Mouse (Mus musculus) kidney, postnatal 36 days (tissue): ENCODE measurements around the gene AL732309.1.
"Not testable (repeated sequence)": the region's sequence is repeated elsewhere in the genome, so short reads cannot be mapped to it uniquely, and the experiment has no call there.

Experiments used
- DNase-seq, 2 experiments: peaks; one replicate each; pipeline ENCODE4 v3.0.0; 2021 to 2022; ENCODE audit warnings: mixed read lengths in 2 of 2

The AL732309.1 gene

GRCm38 (mm10) chr2:25267241-25267640 is 20.6 kb upstream of the AL732309.1 start:
- DNase-seq: no peak

DNA sequence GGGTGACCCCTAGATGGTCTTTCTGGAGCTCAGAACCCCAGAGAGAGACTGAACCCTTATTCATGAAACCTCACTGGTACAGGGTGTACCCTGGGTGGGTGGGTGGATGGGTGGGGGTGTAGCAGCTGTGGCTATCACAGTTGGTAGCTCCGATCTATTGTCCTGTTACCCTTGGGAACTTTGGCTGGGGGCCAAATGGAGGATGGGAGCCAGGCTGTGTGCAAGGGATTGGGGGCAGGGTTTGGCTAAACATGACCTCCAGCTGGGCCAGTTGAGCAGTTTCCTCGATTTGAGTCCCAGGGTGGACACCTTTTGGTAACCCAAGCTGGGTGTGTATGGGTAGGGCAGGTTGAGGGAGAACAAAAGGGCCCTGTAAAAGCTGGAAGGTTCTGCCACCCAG is 20.1 kb upstream of the AL732309.1 start:
- peak; percentile 83 to 85 for DNase-seq

- DNase-seq: peak; percentile 66 to 68
Observed at GRCm38 (mm10) chr2:25265897-25266656, 19.4 kb upstream of the AL732309.1 start.

DNA sequence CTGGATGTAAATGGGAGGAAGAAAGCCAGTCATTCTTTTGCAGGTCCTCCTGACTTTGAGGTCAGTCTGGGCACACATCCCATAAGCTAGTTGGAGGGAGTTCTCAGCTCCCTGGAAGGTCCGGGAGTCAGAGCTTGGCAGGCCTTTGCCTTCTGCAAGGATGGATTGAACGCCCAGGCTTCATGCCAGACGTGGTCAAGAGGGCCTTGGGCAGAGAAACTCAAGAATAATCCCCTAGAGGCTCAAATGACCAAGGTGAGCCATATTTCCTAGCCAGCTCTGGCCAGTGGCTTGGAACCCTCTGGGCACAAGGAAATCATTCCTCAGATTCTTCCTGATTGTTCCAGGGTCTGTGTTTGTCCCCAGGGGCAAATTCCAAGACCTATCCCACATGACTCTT is 18.2 kb upstream of the AL732309.1 start:
- DNase-seq: peak; percentile 89 to 90

DNA sequence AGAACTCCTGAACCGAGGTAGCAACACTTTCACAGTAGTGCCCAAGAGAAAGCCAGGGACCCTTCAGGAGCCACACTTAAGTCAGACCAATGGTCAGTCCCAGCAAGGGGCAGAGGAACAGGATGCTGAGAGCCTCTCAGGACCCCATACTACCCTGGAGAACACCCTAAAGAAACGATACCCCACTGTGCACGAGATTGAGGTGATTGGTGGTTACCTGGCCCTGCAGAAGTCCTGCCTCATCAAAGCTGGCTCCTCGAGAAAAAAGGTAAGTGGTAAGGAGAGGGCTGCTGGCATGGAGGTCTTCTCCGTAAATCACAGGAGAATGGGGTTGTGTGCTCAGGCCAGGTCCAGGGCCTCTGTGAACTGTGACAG is 17.6 kb upstream of the AL732309.1 start:
- DNase-seq: no peak

- peak in 1 of 2 experiments; percentile 30 for DNase-seq
Observed at GRCm38 (mm10) chr2:25263623-25264285, 17.1 kb upstream of the AL732309.1 start.

GRCm38 (mm10) chr2:25262795-25263622 is 16.3 kb upstream of the AL732309.1 start:
- peak in 1 of 2 experiments; percentile 59 for DNase-seq

DNA sequence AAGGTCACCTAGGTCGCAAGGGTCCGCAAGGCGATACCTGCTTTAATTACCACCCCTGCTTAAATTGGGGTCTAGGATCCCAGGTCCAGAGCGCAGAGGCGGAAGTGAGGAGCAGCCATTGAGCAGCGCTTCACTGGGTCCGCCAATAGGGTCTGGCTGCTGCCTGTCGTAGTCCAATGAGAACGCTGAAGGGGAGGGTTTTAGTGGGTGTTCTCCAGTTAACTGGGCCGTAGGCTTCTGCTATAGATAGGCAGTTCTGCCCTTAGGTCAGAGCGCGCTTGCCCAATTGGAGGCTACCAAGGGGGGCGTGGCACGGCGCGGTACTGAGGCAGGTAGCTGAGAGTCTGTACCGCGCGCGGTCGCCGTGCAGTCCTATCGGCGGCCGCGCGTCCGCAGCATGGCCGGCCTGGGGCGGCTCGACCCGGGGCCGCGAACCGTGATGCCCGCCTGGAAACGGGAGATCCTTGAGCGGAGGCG is 15.7 kb upstream of the AL732309.1 start, which contains the start of gene Tprn:
Tprn (plus strand) TSS at position 328 of the 477 bp plus-strand sequence.
- peak; percentile 97 to 99 for DNase-seq

DNA sequence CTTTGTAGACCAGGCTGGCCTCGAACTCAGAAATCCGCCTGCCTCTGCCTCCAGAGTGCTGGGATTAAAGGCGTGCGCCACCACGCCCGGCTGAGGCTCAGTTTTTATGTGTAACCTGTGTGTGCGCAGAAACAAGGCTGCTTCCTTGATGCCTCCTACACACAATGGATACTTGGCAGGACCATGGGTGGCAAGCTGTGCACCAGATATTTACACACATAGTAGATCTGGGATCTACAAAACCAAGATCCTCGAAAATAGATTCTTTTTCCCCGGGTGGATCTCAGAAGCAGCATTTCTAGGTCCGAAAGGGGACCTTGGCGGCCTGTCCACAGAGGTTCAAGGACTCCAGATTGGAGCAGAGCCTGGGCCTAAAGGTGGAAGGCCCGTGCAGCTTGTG is 15.2 kb upstream of the AL732309.1 start:
- DNase-seq: no peak

DNA sequence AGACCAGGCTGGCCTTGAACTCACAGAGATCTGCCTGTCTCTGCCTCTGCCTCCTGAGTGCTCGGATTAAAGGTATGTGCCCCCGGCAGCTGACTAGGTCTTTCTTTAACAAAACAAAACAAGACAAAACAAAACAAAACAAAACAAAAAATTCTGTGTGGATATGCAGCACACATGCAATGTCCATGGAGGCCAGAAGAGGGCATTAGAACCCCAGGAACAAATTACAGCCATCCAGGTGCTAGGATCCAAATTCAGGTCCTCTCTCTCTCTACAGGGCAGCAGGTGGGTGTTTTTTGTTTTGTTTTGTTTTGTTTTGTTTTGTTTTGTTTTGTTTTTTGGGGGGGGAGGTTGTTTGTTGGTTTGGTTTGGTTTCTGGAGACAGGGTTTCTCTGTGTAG is 12.2 kb upstream of the AL732309.1 start:
- DNase-seq: peak in 1 of 2 experiments; percentile 56

- DNase-seq: not testable (repeated sequence)
Observed at GRCm38 (mm10) chr2:25257250-25257649, 10.6 kb upstream of the AL732309.1 start.

DNA sequence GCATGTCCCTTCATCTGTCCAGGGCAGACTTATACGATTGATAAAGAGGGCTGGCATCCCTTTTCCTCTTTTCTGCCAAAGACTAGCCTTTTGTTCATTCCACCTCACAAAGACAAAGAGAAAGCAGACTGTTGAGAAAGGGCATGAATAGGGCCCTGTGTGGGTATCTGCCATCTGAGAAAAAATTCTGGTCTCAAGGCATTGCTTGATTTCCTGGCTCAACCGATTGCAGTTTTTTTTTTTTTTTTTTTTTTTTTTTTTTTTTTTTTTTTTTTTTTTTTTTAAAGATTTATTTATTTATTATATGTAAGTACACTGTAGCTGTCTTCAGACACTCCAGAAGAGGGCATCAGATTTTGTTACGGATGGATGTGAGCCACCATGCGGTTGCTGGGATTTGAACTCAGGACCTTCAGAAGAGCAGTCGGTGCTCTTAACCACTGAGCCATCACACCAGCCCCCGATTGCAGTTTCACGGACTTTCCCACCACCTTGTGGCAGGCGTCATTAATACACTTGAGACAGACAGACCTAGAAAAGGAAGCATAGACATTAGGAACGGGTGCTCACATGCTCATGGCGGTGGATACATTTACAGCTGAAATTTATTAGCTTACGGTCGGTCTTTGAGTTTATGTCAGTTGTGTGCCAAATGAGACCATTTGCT is 9.9 kb upstream of the AL732309.1 start:
- DNase-seq: peak; percentile 64 to 82

DNA sequence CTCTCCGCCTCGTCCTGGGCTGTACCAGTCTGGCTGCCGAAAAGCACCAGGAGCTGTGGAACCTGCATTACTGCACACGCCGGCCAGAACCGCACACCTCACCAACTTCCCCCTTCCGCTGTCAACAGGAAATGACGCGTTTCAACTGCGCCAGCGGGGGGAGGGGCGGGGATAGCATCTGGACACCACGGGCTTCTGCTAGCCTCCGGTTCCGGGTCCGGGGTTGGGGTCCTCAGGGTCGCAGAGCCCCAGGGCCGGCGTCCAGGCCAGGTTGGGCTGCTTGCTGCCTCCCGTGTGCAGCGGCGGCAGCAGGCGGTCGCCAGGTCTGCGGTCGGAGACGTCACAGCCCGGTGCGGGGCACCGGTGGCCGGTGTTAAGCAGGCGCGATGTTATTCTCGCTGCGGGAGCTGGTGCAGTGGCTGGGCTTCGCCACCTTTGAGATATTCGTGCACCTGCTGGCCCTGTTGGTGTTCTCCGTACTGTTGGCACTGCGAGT is 8.7 kb upstream of the AL732309.1 start, which contains the start of gene Tmem203:
Tmem203 (plus strand) TSS at position 156 of the 496 bp plus-strand sequence.
- DNase-seq: peak; percentile 91 to 95

- peak; percentile 48 to 74 for DNase-seq
Observed at GRCm38 (mm10) chr2:25252331-25252730, 5.7 kb upstream of the AL732309.1 start.

GRCm38 (mm10) chr2:25244144-25244543 is 2.5 kb downstream of the AL732309.1 start:
- DNase-seq: peak; percentile 44 to 48

DNA sequence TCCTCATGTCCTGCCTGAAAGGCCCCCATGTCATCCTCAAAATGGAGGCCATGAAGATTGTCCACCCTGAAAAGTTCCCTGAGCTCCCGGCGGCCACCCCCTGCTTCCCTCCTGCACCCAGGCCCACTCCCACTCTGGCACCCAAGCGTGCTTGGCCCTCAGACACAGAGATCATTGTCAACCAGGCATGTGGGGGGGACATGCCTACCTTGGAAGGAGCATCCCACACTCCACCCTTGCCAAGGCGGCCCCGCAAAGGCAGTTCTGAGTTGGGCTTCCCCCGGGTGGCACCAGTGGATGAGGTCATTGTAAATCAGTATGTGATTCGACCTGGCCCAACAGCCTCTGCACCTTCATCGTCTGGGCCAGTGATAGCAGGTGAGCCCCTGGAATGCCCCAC is 3.3 kb downstream of the AL732309.1 start:
- no peak for DNase-seq

GRCm38 (mm10) chr2:25242101-25242506 is 4.6 kb downstream of the AL732309.1 start, which contains the start of the genes Rnf208 and Cysrt1:
TSS of gene Rnf208 (plus strand) at chr2:25242255.
TSS of gene Cysrt1 (minus strand) at chr2:25242452.
- peak in 1 of 2 experiments; percentile 50 for DNase-seq

DNA sequence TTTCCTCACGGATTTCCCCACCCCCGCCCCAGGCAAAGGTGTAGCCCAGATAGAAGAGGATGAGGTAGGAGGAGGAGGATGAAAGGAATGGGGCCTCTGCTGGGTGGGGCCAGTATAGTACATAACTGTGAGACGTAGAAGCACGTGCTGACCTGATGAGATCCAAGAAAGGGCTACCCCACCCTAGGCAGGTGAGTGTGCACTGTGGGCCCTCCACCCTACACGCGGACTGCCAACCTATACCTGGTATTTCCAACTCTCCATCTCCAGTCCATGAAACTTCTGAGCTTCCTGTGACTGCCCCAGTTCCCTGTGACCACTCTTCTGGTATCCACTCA is 5.3 kb downstream of the AL732309.1 start:
- DNase-seq: no peak

DNA sequence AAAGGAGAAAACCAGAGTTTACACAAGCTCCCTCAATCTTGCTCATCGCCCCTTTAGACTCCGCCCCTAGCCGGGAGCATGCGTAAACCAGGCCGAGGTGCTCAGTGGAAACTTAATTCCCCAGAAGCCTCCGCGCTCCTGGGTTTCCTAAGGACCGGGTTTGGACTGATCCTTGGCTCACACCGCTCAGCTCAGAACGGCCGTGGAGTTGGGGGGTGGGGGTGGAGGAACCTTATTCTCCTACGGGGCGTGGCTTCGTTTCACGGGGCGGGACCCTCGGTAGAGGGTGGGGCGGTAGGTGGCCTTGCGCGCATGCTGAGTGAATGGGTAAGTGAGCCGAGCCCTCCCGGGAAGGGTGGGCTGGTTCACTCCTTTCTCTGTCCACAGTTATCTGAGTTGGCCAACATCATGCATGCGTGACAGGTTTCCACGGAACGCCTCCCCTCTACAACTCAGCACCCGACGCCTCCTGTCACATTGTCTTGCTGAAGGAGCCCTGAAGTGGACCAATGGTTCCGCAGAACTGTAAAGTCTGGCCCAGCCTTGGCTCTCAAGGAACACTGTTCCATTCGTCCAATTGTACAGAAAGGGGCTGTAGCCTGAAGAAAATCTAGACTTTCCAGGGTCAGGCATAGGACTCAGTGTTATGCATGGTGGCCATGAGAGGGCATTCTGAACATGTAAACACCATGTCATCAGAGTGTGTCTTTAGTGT is 5.8 kb downstream of the AL732309.1 start:
- DNase-seq: peak; percentile 91

- DNase-seq: no peak
Observed at GRCm38 (mm10) chr2:25240310-25240709, 6.4 kb downstream of the AL732309.1 start.

- DNase-seq: no peak
Observed at GRCm38 (mm10) chr2:25239766-25240165, 6.9 kb downstream of the AL732309.1 start.
